Mouse (Mus musculus): ENCODE data around the gene Olfr201. TPM values are rescaled to one million over a fixed set of nuclear protein-coding genes. Genes with fewer than 3 reads are reported as not detected.
"Not testable (repeated sequence)": the region's sequence is repeated elsewhere in the genome, so short reads cannot be mapped to it uniquely, and the experiment has no call there.

The Olfr201 gene
- polyA plus RNA-seq (2012; rRNA removed) = not detected in 2 replicates

DNA sequence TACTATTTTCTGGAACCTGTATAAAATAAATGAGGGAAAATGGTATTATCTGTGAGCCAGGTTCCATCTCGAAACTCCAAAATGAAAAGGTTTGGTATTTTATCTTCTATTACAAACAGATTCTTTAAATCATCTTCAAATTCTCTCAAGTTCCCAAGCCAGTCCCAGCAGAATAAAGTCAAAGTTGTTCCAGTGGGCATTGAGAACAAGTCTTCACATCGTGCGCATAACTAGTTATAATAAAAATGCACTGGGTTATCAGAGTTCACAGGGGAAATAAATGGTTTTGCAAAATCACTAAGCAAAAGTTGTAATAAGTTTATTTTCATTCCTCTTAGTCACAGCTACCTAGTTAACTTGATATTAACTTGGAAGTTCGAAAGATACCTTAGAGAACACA is at the start of gene Olfr201:
Gene Olfr201 (minus strand): TSS at position 101 of the 400 bp plus-strand sequence.
- not testable (repeated sequence) for H3K4me3 ChIP-seq (ENCODE audit: insufficient read depth, low read length); H3K27ac ChIP-seq (ENCODE audit: insufficient read depth, low read length); H3K4me1 ChIP-seq (ENCODE audit: control insufficient read depth, insufficient read depth, low read length)

GRCm38 (mm10) chr16:59318148-59318547 is 45.7 kb upstream of the Olfr201 start, which contains the start of gene Olfr204:
Gene Olfr204, minus strand, starts transcription at chr16:59318248.
- TF ChIP-seq CTCF (IDR thresholded peaks at IDR 0.05; ENCODE audit: extremely low read depth, insufficient read depth, low read length) = no peak
- no peak for TF ChIP-seq POLR2A (IDR thresholded peaks at IDR 0.05; ENCODE audit: extremely low read depth, insufficient read depth, low read length)
- Histone ChIP-seq H3K4me1 (ENCODE audit: control insufficient read depth, insufficient read depth, low read length) (no peaks in the 10 kb centered on the region), H3K27ac (ENCODE audit: insufficient read depth, low read length) (no peak within 1 kb of the TSS), H3K4me3 (ENCODE audit: insufficient read depth, low read length) (no peak within 1 kb of the TSS)

DNA sequence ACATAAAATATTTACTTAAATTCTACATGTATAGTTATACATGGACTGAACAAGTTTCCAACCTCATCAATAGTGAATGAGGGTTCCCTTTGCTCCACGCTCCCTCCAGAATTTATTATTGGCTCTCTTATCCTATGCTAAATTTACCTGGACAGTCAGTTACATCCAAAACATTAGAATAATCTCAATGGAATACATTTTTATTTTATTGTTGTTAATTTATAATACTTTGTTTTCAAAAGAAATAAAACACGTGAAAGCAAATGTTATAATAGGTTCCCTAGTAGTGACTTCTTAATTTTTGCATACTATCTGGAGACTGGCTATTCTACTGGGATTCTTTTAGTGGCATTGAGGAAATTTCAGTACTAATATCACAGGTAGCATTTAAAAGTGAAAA is 26.1 kb upstream of the Olfr201 start, which contains the start of gene Olfr203:
Gene Olfr203 (plus strand): TSS at position 301 of the 400 bp plus-strand sequence.
- H3K4me3 ChIP-seq (ENCODE audit: insufficient read depth, low read length) = no peak within 1 kb of the TSS
- H3K27ac ChIP-seq (ENCODE audit: insufficient read depth, low read length) = no peak within 1 kb of the TSS
- no peak for TF ChIP-seq POLR2A (IDR thresholded peaks at IDR 0.05; ENCODE audit: extremely low read depth, insufficient read depth, low read length)
- no peak for TF ChIP-seq CTCF (IDR thresholded peaks at IDR 0.05; ENCODE audit: extremely low read depth, insufficient read depth, low read length)
- no peaks in the 10 kb centered on the region for H3K4me1 ChIP-seq (ENCODE audit: control insufficient read depth, insufficient read depth, low read length)

GRCm38 (mm10) chr16:59287576-59287975 is 15.1 kb upstream of the Olfr201 start:
- not testable (repeated sequence) for H3K4me1 ChIP-seq (ENCODE audit: control insufficient read depth, insufficient read depth, low read length); H3K4me3 ChIP-seq (ENCODE audit: insufficient read depth, low read length); H3K27ac ChIP-seq (ENCODE audit: insufficient read depth, low read length)

- Histone ChIP-seq H3K4me3 (ENCODE audit: insufficient read depth, low read length) (no peak within 1 kb of the TSS), H3K27ac (ENCODE audit: insufficient read depth, low read length) (no peak within 1 kb of the TSS), H3K4me1 (ENCODE audit: control insufficient read depth, insufficient read depth, low read length) (no peaks in the 10 kb centered on the region)
- no peak for TF ChIP-seq CTCF (IDR thresholded peaks at IDR 0.05; ENCODE audit: extremely low read depth, insufficient read depth, low read length)
- TF ChIP-seq POLR2A (IDR thresholded peaks at IDR 0.05; ENCODE audit: extremely low read depth, insufficient read depth, low read length) = no peak
These were observed 14.3 kb upstream of the Olfr201 start, which contains the start of gene Olfr202 for GRCm38 (mm10) chr16:59286693-59287092. Gene Olfr202, minus strand, starts transcription at chr16:59286793.

DNA sequence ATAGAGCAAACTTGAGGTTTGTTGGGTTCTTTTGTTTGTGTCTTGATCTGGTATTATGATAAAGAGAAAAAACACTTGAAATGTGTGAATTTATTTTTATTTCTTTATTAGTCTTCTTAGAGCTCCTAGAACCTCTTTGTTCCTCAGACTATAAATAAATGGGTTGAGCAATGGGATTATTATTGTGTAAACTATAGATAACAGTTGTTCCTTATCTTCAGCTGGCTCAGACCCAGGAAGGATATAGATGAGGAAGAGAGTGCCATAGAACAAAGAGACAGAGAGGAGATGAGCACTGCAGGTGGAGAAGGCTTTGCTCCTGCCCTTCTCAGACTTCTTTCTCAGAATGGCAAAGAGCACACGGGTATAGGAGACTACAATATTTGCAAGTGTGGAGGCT is 11.0 kb upstream of the Olfr201 start:
- H3K27ac ChIP-seq (ENCODE audit: insufficient read depth, low read length) = no peak overlapping the region
- H3K4me1 ChIP-seq (ENCODE audit: control insufficient read depth, insufficient read depth, low read length) = no peaks in the 10 kb centered on the region
- TF ChIP-seq POLR2A (IDR thresholded peaks at IDR 0.05; ENCODE audit: extremely low read depth, insufficient read depth, low read length) = no peak
- no peak for TF ChIP-seq CTCF (IDR thresholded peaks at IDR 0.05; ENCODE audit: extremely low read depth, insufficient read depth, low read length)
- H3K4me3 ChIP-seq (ENCODE audit: insufficient read depth, low read length) = no peak overlapping the region

DNA sequence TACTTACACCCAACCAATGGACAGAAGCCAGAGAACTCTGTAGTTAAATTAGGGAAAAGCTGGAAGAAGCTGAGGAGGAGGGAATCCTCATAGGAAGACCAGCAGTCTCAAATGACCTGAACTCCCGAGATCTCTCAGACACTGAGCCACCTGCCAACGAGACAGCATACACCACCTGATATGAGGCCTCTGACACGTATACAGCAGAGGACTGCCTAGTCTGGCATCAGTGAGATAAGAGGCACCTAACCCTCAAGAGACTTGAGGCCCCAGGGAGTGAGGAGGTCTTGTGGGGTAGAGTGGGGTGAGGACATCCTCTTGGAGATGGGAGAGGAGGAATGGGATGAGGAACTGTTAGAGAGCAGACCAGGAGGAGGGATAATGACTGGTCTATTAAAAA is 8.1 kb upstream of the Olfr201 start:
- Histone ChIP-seq H3K27ac (ENCODE audit: insufficient read depth, low read length) (no peak overlapping the region), H3K4me1 (ENCODE audit: control insufficient read depth, insufficient read depth, low read length) (no peaks in the 10 kb centered on the region), H3K4me3 (ENCODE audit: insufficient read depth, low read length) (no peak overlapping the region)
- TF ChIP-seq CTCF (IDR thresholded peaks at IDR 0.05; ENCODE audit: extremely low read depth, insufficient read depth, low read length) (no peak), POLR2A (IDR thresholded peaks at IDR 0.05; ENCODE audit: extremely low read depth, insufficient read depth, low read length) (no peak)

DNA sequence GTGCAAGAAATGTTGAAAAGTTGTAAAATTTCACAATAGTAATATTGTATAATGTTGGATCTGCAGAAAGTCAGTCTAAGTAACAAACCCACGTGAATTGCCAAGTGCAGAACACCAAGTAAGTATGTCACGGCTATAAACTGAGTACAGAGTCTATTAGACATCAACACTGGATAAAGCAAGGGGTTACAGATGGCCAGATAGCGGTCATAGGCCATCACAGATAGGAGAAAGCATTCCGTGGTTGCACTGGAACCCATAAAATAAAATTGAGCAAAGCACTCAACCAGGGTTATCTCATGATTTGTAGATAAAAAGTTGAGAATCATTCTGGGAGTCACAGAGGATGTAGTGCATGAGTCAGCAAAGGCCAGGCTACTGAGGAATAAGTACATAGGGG is 3.3 kb downstream of the Olfr201 start:
- H3K4me1 ChIP-seq (ENCODE audit: control insufficient read depth, insufficient read depth, low read length); H3K4me3 ChIP-seq (ENCODE audit: insufficient read depth, low read length); H3K27ac ChIP-seq (ENCODE audit: insufficient read depth, low read length): not testable (repeated sequence)

DNA sequence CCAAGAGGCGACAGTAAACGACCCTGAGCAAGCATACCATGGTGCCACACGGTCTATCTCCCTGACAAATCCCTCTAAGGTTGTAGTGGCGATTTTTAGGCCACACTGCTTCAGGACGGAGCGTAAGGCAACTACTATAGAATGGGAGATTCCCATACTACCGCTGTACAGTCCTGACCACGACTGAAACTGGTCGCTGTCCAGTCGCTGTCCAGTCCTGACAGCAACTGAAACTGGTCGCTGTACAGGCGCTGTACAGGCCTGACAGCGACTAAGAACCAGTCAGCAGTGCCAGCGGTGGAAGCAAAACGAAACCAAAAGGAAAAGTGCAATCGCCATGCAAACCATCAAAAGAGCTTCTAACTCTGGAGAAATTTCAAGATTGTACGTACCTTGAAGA is 22.7 kb downstream of the Olfr201 start:
- H3K4me3 ChIP-seq (ENCODE audit: insufficient read depth, low read length) = no peak overlapping the region

DNA sequence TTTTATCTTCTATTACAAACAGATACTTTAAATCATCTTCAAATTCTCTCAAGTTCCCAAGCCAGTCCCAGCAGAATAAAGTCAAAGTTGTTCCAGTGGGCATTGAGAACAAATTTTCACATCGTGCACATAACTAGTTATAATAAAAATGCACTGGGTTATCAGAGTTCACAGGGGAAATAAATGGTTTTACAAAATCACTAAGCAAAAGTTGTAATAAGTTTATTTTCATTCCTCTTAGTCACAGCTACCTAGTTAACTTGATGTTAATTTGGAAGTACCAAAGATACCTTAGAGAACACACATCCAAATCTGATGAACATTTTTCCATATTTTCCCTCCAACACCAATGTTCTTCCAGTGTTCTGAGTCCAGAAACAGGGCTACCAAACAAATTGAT is 52.8 kb downstream of the Olfr201 start, which contains the start of gene Olfr199:
Gene Olfr199 (minus strand): TSS at position 101 of the 400 bp plus-strand sequence.
- not testable (repeated sequence) for H3K4me3 ChIP-seq (ENCODE audit: insufficient read depth, low read length); H3K4me1 ChIP-seq (ENCODE audit: control insufficient read depth, insufficient read depth, low read length); H3K27ac ChIP-seq (ENCODE audit: insufficient read depth, low read length)

More for the DNA sequence above, 22.7 kb downstream of the Olfr201 start:
- Histone ChIP-seq H3K4me1 (ENCODE audit: control insufficient read depth, insufficient read depth, low read length) (no peaks in the 10 kb centered on the region), H3K27ac (ENCODE audit: insufficient read depth, low read length) (no peak overlapping the region)
- TF ChIP-seq POLR2A (IDR thresholded peaks at IDR 0.05; ENCODE audit: extremely low read depth, insufficient read depth, low read length) = no peak
- TF ChIP-seq CTCF (IDR thresholded peaks at IDR 0.05; ENCODE audit: extremely low read depth, insufficient read depth, low read length) = no peak

DNA sequence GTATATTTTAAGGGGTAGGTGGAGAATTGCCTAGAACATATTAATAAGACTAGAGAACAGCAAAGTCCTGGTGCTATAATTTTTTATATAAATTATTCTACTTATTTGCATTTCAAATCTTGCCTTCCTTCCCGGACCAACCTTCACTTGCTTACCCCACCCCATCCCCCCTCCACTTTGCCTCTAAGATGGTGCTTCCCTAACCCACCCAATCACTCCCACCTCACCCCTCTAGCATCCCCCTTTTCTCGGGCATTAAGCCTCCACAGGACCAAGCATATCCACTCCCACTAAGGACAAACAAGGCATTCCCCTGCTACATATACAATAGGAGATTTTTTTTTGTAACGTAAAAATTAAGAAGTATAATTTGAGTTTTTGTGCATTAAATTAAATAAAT is 54.6 kb downstream of the Olfr201 start:
- H3K4me1 ChIP-seq (ENCODE audit: control insufficient read depth, insufficient read depth, low read length); H3K27ac ChIP-seq (ENCODE audit: insufficient read depth, low read length); H3K4me3 ChIP-seq (ENCODE audit: insufficient read depth, low read length): not testable (repeated sequence)

Other genes starting within 250 kb of the Olfr201 start
- gene Olfr186, start 242.3 kb downstream of the Olfr201 start, polyA plus RNA-seq (2012; rRNA removed) = not detected in 2 replicates
- gene Olfr187, start 232.9 kb downstream of the Olfr201 start, polyA plus RNA-seq (2012; rRNA removed) = not detected in 2 replicates
- gene Olfr190, start 194.6 kb downstream of the Olfr201 start, polyA plus RNA-seq (2012; rRNA removed) = not detected in 2 replicates
- not detected in 2 replicates for gene Olfr191, start 182.8 kb downstream of the Olfr201 start, polyA plus RNA-seq (2012; rRNA removed)
- not detected in 2 replicates for gene Olfr193, start 160.8 kb downstream of the Olfr201 start, polyA plus RNA-seq (2012; rRNA removed)
- gene Olfr194, start 151.6 kb downstream of the Olfr201 start, polyA plus RNA-seq (2012; rRNA removed) = not detected in 2 replicates
- not detected in 2 replicates for gene Olfr195, start 125.6 kb downstream of the Olfr201 start, polyA plus RNA-seq (2012; rRNA removed)
- not detected in 2 replicates for gene Olfr196, start 102.2 kb downstream of the Olfr201 start, polyA plus RNA-seq (2012; rRNA removed)
- gene Olfr198, start 69.1 kb downstream of the Olfr201 start, polyA plus RNA-seq (2012; rRNA removed) = not detected in 2 replicates
- gene Olfr199, start 52.9 kb downstream of the Olfr201 start, polyA plus RNA-seq (2012; rRNA removed) = not detected in 2 replicates
- gene Olfr202, start 14.2 kb upstream of the Olfr201 start, polyA plus RNA-seq (2012; rRNA removed) = not detected in 2 replicates
- gene Olfr203, start 26.2 kb upstream of the Olfr201 start, polyA plus RNA-seq (2012; rRNA removed) = not detected in 2 replicates
- not detected in 2 replicates for gene Olfr204, start 45.6 kb upstream of the Olfr201 start, polyA plus RNA-seq (2012; rRNA removed)
- gene Olfr205, start 58.5 kb upstream of the Olfr201 start, polyA plus RNA-seq (2012; rRNA removed) = not detected in 2 replicates
- not detected in 2 replicates for gene Olfr206, start 76.6 kb upstream of the Olfr201 start, polyA plus RNA-seq (2012; rRNA removed)
- not detected in 2 replicates for gene Olfr209, start 91.4 kb upstream of the Olfr201 start, polyA plus RNA-seq (2012; rRNA removed)
- gene Gabrr3, start 134.7 kb upstream of the Olfr201 start, polyA plus RNA-seq (2012; rRNA removed) = 0.02 TPM in 2 replicates
- 10.0 and 10.4 TPM in 2 replicates for gene Riox2, start 199.1 kb upstream of the Olfr201 start, polyA plus RNA-seq (2012; rRNA removed)